Mouse (Mus musculus): ENCODE measurements around the gene Uqcr11. TPM values are rescaled to one million over a fixed set of nuclear protein-coding genes. Genes with fewer than 3 reads are reported as not detected.

The Uqcr11 gene
- polyA plus RNA-seq, 1 experiment = 222 TPM

GRCm38 (mm10) chr10:80417841-80418240, 11.2 kb upstream of the Uqcr11 start:
- H3K27ac ChIP-seq (ENCODE audit: control insufficient read depth, insufficient read depth, low read depth, low read length, poor library complexity) = no peak overlapping the region
- H3K4me3 ChIP-seq (replicated peaks; ENCODE audit: control insufficient read depth, low read depth, low read length) = no peak overlapping the region
- H3K4me1 ChIP-seq (ENCODE audit: control insufficient read depth, insufficient read depth, low read length) = no peaks in the 10 kb centered on the region
- WGBS = 100% methylated on average over 1 of the region's 1 CpGs
- TF ChIP-seq POLR2A (IDR thresholded peaks at IDR 0.05; ENCODE audit: borderline replicate concordance, control insufficient read depth, low read depth, low read length) = no peak
- no peak for TF ChIP-seq CTCF (IDR thresholded peaks at IDR 0.05; ENCODE audit: control insufficient read depth, insufficient read depth, low read length)

GRCm38 (mm10) chr10:80417371-80417770, 10.7 kb upstream of the Uqcr11 start:
- TF ChIP-seq POLR2A (IDR thresholded peaks at IDR 0.05; ENCODE audit: borderline replicate concordance, control insufficient read depth, low read depth, low read length) (no peak), CTCF (IDR thresholded peaks at IDR 0.05; ENCODE audit: control insufficient read depth, insufficient read depth, low read length) (no peak)
- no peak overlapping the region for H3K27ac ChIP-seq (ENCODE audit: control insufficient read depth, insufficient read depth, low read depth, low read length, poor library complexity)
- H3K4me1 ChIP-seq (ENCODE audit: control insufficient read depth, insufficient read depth, low read length) = no peaks in the 10 kb centered on the region
- no peak overlapping the region for H3K4me3 ChIP-seq (replicated peaks; ENCODE audit: control insufficient read depth, low read depth, low read length)
- 97% methylated on average over 10 of the region's 10 CpGs for WGBS

DNA sequence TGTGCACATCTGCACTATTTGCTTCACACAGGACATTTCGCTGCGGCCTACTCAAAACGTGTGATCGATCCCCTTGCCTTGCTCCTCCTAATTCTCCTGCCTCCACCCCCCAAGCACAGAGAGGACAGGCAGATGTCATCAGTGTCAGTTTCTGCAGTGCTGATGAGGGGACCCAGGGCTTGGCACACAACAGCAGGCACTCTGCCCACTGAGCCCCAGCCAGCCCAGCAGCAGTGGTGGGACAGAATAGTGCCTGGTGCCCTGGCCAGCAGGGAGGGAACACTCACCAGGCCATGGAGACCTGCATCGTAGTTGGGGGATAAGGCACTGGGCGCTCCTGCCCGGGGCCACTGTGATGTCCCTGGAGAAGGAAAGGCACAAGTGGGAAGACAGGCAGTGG, 8.9 kb upstream of the Uqcr11 start:
- Histone ChIP-seq H3K4me1 (ENCODE audit: control insufficient read depth, insufficient read depth, low read length) (peaks cover 2% of the 10 kb centered on the region; the same call in 1 of the 2 replicates), H3K27ac (ENCODE audit: control insufficient read depth, insufficient read depth, low read depth, low read length, poor library complexity) (no peak overlapping the region), H3K4me3 (replicated peaks; ENCODE audit: control insufficient read depth, low read depth, low read length) (no peak overlapping the region)
- WGBS = 98% methylated on average over 7 of the region's 7 CpGs
- no peak for TF ChIP-seq POLR2A (IDR thresholded peaks at IDR 0.05; ENCODE audit: borderline replicate concordance, control insufficient read depth, low read depth, low read length)
- no peak for TF ChIP-seq CTCF (IDR thresholded peaks at IDR 0.05; ENCODE audit: control insufficient read depth, insufficient read depth, low read length)

DNA sequence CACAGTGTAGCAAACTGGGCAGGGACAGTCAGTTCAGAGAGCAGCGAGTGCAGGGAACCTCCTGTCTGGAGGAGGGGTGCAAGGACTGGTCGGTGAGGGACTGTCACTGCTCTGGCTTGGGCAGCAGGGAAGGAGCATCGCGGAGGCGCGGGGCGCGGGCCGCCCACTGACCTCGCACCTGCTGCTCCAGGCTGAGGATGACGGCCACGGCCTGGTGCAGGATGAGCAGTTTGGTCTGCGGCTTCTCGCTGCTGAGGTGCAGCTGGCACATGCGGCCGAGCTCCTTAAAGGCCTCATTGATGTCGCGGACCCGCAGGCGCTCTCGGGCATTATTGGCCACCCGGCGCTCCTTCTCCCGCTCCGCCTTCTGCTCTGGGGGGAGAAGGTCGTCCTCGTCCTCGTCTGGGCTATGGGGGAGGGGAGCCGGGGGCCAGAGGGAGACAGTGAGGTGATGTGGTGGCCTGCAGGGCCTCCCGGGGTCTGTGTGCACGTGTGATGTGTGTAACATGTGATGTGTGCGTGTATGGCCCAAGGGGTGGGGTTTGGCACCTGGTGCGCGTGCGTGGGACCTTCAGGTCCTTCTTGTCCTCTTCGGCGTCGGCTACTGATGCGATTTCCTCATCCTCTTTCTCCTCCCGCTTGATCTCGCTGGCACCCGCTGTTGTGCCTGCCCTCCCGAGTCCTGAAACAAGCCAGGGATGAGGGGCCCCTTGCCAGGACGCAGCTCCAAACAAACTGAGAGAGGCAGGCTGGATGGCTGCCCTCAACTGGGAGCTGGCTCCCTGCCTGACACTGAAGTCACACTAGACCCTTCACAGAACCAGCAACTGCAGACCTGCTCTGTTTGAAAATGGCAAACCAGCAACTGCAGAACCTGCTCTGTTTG, 6.3 kb upstream of the Uqcr11 start:
- TF ChIP-seq CTCF (IDR thresholded peaks at IDR 0.05; ENCODE audit: control insufficient read depth, insufficient read depth, low read length) (no peak), POLR2A (IDR thresholded peaks at IDR 0.05; ENCODE audit: borderline replicate concordance, control insufficient read depth, low read depth, low read length) (peak; percentile 20; the same call in 1 of the 2 replicates)
- Histone ChIP-seq H3K4me1 (ENCODE audit: control insufficient read depth, insufficient read depth, low read length) (peaks cover 2% of the 10 kb centered on the region; the same call in 1 of the 2 replicates), H3K27ac (ENCODE audit: control insufficient read depth, insufficient read depth, low read depth, low read length, poor library complexity) (no peak overlapping the region), H3K4me3 (replicated peaks; ENCODE audit: control insufficient read depth, low read depth, low read length) (no peak overlapping the region)
- 94% methylated on average over 44 of the region's 44 CpGs for WGBS

- Histone ChIP-seq H3K4me1 (ENCODE audit: control insufficient read depth, insufficient read depth, low read length) (peaks cover 7% of the 10 kb centered on the region; the same call in 1 of the 2 replicates), H3K27ac (ENCODE audit: control insufficient read depth, insufficient read depth, low read depth, low read length, poor library complexity) (no peak overlapping the region; the same call in 1 of the 2 replicates), H3K4me3 (replicated peaks; ENCODE audit: control insufficient read depth, low read depth, low read length) (no peak overlapping the region)
- 23% methylated on average over 4 of the region's 4 CpGs for WGBS
- no peak for TF ChIP-seq CTCF (IDR thresholded peaks at IDR 0.05; ENCODE audit: control insufficient read depth, insufficient read depth, low read length)
Observed at GRCm38 (mm10) chr10:80407924-80408323, 1.3 kb upstream of the Uqcr11 start.

GRCm38 (mm10) chr10:80405481-80406173, 1.0 kb downstream of the Uqcr11 start:
- TF ChIP-seq CTCF (IDR thresholded peaks at IDR 0.05; ENCODE audit: control insufficient read depth, insufficient read depth, low read length) (peak; percentile 30; the same call in 1 of the 2 replicates), POLR2A (IDR thresholded peaks at IDR 0.05; ENCODE audit: borderline replicate concordance, control insufficient read depth, low read depth, low read length) (no peak)
- H3K4me1 ChIP-seq (ENCODE audit: control insufficient read depth, insufficient read depth, low read length) = peaks cover 7% of the 10 kb centered on the region
- WGBS = 43% methylated on average over 10 of the region's 10 CpGs
- H3K27ac ChIP-seq (ENCODE audit: control insufficient read depth, insufficient read depth, low read depth, low read length, poor library complexity) = no peak overlapping the region
- H3K4me3 ChIP-seq (replicated peaks; ENCODE audit: control insufficient read depth, low read depth, low read length) = peak overlapping the region; percentile 76

DNA sequence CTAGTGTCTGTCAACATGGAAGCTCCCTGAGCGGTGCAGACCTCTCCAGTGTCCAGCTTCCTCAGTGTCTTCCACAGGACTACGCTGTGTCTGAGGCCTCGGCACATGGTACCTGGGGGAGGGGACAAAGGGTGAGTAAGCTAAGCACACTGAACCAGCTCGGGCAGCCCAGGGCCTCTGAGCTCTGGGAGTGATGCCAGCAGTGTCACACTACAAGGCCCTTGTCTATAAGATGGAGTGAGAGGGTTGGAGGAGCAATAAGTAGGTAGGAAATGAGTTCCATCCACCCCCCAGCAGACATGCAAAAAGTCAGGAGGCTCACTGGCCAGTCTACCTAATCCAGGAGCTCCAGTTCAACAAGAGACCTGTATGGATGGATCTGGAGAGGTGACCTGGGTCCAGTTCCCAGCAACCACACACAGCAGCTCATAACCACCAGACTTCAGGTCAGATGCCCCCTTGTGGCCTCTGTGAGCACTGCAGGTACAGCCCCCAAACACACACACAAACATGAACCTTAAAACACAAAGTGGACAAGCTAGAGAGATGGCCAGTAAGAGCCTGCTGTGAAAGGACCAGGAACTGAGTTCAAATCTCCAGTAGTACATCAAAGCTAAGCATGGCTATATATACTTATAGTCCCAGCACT, 3.5 kb downstream of the Uqcr11 start:
- no peak overlapping the region for H3K4me3 ChIP-seq (replicated peaks; ENCODE audit: control insufficient read depth, low read depth, low read length)
- WGBS = 91% methylated on average over 4 of the region's 4 CpGs
- H3K27ac ChIP-seq (ENCODE audit: control insufficient read depth, insufficient read depth, low read depth, low read length, poor library complexity) = no peak overlapping the region
- TF ChIP-seq CTCF (IDR thresholded peaks at IDR 0.05; ENCODE audit: control insufficient read depth, insufficient read depth, low read length) (peak; percentile 68; the same call in 1 of the 2 replicates), POLR2A (IDR thresholded peaks at IDR 0.05; ENCODE audit: borderline replicate concordance, control insufficient read depth, low read depth, low read length) (no peak)
- H3K4me1 ChIP-seq (ENCODE audit: control insufficient read depth, insufficient read depth, low read length) = peaks cover 10% of the 10 kb centered on the region

- H3K4me3 ChIP-seq (replicated peaks; ENCODE audit: control insufficient read depth, low read depth, low read length) = no peak overlapping the region
- peaks cover 8% of the 10 kb centered on the region for H3K4me1 ChIP-seq (ENCODE audit: control insufficient read depth, insufficient read depth, low read length)
- 34% methylated on average over 4 of the region's 4 CpGs for WGBS
- H3K27ac ChIP-seq (ENCODE audit: control insufficient read depth, insufficient read depth, low read depth, low read length, poor library complexity) = peak overlapping the region; percentile 92
- TF ChIP-seq CTCF (IDR thresholded peaks at IDR 0.05; ENCODE audit: control insufficient read depth, insufficient read depth, low read length) (no peak), POLR2A (IDR thresholded peaks at IDR 0.05; ENCODE audit: borderline replicate concordance, control insufficient read depth, low read depth, low read length) (no peak)
Observed at GRCm38 (mm10) chr10:80400704-80401161, 5.9 kb downstream of the Uqcr11 start.
